Mouse (Mus musculus) cerebellum, adult 11 months (tissue): ENCODE data around the gene Atp2a1.

Experiments
- DNase-seq: peaks from one replicate; pipeline ENCODE4 v3.0.0; 2022

Atp2a1 gene

DNA sequence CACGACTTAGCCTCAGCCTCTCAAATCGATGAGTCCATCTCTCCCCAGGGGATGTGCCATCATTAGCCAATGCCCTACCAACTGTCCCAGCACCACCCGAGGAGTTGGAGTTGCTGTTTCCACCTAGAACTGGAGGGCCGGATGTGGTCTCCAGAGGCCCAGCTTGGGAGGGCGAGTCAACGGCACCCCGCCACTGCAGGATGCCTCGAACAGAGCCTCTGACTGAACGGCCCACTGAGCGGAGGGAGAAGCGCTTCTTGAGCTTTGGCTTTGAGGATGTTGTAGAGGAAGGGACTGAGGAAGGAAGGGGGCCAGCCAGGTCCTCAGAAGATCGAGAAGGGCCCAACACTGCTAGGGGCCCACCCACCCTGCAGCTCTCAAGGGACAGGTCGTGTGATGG, 9.4 kb upstream of the Atp2a1 start:
- no peak for DNase-seq

DNA sequence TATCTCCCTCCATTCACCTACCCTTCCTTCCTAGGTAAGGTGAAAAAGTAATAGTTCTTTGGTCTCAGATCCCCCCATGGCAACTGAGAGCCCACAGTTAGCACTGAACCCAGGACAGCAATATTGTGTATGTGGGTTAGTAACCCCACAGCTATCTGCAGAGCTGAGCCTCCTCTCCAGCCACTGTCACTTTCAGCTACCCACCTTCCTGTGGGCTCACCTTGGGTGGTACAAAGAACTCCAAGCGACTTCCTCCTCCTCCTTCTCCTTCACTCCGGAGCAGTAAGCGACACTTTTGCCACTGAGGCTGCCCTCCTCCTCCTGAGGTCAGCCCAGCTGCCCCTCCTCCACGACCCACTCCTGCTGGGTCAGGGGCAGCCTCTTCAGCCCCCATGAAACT, 8.9 kb upstream of the Atp2a1 start:
- no peak for DNase-seq

DNA sequence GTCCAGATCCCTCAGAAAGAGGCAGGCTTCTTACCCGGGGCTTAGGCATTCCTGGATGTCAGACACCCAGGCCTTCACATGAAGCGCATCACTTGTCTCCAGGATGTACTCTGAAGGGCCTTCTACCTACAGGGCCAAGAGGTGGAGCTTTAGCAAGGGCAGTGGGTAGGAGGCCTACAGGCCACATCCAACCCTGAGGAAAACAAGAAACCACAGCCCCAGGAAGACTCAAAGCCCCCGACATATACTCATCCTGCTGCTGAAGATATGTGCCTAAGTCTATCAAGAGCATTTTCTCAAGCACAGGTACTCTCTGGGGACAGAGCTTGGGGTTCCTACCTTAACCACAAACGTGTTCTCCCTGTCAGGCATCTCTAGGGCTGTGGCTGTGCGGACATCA, 8.5 kb upstream of the Atp2a1 start:
- DNase-seq, result no peak

DNA sequence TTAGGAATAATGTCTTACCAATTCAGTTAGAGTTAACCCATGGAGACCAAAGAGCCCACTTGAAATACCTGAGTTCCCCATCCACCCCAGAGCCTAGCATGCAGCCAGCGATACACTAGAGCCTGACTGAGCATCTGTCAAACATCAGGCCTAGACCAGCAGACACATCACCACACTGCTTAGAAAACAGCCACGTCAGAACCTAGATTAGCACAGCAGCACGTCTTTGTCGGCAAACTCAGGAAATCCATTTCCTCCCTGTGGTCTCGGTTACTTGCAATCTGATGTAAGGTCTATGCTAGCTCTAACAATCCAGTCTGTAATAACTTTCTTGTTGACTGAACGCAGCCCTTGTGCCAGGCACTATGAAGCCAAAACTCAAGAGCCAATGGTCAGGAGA, 7.2 kb upstream of the Atp2a1 start:
- DNase-seq, result no peak

DNA sequence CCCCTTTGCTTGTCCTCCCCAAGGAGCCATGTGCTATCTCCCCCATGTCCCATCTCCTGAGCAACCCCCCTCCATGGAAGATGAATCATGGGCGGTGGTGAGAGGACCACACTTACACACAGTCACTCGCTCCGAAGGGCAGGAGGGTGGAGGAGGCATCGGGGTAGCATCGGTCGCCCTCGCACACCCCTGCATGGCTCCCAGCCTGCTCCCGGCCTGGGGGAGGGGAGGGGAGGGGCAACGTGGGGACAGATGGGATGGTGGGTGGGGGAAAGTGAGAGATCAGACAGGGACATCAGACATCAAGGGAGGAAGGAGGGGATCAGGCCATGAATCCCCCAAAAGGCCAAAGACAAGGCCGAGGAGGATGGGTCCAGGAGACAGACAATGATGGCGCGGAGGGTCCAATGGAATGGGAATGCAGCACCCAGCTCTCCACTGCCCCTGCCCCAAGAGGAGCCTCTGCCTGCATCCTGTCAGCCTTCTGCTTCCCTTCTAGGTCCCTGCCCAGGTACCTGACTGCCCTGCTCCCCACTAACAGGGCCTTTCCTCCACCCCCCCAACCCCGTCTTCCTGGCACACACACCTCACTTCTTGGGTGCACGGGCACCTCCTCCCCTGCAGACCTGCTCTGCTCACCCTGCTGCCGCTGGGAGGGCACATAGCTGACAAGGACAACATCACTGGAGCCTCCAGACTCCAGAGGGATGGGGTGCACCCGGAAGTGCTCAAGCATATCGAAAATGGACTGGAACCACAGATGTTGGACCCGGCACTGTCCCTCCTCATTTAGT, 5.1 kb upstream of the Atp2a1 start:
- DNase-seq, result no peak

DNA sequence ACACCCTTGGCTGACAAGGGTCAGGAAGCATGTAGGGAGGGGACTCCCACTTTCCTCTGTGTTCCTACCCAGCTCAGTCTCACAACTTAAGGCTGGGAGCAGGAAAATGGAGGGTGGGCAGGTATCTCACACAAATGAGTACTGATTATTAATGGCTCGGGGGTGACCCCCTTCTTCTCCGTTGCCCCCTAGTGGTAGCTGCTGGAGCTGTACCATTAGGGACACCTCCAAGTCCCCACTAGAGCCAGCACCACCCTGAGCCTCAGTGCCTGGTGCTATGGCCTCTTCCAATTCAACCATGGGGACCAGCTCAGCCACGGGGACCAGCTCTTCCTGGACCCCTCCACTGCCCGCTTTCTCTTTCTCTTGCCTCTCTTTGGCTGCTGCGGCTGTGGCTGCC, 4.4 kb upstream of the Atp2a1 start:
- DNase-seq, result no peak

DNA sequence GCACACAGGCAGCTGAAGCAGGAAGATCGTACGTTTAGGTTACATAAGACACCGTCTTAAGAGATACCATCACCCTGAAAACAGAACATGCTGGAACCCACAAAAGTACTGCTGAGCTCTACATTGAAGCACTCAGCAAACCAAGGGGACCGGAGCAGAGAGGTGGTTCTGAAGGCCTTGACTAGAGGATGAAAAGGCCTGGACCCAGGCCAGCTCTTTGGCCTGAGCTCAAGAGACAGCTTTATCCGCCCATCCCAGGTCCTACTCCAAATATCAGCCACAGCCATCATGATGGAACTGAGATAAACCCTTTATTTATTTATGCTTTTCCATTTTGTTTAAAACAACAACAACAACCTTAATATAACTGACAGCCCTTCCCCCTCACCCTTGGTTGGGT, 3.8 kb upstream of the Atp2a1 start:
- no peak for DNase-seq

DNA sequence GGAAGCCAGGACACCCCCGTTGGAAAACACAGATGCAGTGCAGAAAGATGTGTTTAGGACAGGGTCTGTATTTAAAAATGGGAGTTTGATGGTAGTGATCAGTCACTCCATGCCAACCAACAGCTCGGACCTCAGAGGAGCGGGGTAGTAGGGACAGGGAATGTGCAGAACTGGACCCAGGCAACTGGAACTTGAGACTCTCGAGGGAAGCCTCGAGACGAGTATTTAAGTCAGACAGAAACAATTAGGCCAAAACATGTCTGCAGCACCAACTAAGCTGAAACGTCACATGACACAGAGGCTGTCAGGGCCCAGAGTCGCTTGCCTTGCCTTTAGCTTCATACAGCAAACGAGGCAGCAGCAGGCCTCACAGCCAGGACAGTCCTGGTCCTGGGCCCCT, 3.2 kb upstream of the Atp2a1 start:
- no peak for DNase-seq

DNA sequence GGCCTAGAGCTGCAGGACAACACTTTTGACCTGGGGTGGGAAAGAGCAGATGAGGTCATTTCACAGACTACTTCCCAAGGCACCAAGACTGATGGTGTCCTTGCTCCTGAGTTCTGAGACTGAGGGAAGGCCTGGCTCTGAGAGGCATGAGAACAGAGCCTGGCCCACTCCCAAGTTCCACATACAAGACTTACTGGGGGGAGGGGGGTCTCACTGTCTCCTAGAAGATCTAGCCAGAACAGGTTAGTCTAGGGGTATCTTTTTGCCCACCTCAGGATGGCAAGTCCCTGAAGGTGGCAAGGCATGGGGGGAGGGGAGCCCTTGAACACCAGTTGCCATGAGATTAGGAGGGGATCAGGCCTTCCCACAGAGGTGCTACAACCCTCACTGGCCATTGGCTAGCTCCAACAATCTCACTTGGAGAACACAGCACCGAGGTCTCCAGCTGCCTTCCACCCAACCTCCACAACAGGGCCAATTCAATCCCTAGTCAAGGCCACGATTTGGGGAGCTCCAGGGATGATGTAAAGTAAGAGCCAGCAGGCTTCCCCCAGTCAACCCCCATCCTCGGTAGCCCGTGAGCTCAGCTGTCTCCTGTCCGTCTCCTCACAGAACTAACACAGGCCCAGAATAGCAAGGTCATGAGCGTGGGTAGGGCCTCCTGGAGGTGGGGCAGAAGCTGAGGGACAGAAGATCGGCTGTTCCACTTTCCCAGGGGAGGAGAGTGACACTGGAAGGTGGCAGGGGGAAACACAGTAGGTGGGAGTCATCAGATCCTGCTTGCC, 2.5 kb upstream of the Atp2a1 start:
- no peak for DNase-seq

DNA sequence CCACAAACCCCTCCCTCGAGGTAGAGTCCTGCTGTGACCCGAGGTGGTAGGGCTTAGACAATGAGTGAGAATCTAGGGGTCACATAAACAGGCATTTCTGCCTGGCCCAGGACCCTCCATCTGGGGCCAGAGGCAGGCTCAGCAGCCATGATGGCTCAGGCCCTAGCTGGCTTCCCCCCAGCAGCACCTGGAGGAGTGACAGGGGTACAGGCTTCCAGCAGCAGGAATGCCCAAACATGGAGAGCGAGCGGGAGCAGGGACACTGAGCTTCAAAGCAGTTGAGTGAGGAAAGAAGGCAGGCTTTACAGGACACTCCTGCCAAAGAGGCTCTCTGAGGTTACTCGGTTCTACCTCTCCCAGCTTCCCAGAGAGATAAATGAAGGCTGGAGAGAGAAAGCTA, 1.9 kb upstream of the Atp2a1 start:
- no peak for DNase-seq

DNA sequence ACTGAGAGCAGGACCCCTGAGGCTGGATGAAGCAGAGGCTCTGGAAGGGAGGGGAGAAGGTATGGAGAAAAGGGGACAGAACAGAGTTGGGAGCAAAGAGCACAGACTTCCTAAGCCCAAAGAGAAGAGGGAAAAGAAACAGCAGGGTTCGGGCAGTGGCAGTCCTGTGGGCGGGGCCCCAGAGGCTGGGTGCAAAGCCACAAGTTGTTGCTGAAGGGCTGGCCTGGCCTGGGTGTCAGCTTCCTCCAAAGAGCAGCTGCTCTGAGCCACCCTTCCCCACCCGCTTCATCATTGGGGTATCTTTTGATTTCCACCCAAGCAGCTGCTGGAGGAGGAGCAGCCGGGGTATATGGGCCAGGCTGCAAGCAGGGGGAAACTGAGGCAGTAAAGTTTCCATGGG, 1.2 kb upstream of the Atp2a1 start:
- DNase-seq, result no peak

DNA sequence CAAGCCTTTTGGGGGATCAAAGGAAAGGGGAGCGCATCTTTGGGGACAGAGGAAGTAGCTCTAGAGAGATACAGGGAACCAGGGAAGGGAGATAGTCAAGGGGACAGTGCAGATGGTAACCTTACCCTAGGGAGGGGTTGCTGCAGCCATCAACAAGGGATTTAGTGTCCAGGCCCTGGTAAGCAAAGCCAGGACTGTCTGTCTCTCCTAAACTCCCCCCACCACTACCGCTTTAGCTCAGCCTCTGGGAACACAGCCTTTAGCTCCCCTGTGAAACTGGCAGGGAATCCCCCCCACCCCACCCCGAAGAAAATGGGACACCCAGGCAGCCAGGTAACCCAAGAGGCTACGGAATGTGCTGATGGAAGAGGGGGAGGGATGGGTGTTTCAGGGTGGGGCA, 639 bp upstream of the Atp2a1 start:
- no peak for DNase-seq

DNA sequence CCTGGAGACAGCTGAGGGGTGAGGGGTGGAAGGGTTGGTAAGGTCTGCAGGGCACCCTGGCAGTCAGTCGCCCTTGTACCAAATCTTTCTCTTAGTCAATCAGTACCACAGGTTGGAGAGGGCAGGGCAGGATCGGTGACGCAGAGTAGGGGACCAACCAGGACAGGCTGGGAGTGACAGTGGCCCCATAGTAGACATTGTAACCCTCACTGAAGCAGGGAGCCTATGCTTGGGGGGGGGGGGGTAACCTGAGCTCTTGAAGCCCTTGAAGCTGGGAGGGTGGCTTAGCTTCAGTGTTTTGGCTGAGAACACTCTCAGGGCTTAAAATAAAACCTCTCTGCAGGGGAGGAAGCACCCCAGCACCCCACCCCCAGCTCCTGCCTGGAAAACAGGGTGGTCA, 1.3 kb downstream of the Atp2a1 start:
- no peak for DNase-seq

DNA sequence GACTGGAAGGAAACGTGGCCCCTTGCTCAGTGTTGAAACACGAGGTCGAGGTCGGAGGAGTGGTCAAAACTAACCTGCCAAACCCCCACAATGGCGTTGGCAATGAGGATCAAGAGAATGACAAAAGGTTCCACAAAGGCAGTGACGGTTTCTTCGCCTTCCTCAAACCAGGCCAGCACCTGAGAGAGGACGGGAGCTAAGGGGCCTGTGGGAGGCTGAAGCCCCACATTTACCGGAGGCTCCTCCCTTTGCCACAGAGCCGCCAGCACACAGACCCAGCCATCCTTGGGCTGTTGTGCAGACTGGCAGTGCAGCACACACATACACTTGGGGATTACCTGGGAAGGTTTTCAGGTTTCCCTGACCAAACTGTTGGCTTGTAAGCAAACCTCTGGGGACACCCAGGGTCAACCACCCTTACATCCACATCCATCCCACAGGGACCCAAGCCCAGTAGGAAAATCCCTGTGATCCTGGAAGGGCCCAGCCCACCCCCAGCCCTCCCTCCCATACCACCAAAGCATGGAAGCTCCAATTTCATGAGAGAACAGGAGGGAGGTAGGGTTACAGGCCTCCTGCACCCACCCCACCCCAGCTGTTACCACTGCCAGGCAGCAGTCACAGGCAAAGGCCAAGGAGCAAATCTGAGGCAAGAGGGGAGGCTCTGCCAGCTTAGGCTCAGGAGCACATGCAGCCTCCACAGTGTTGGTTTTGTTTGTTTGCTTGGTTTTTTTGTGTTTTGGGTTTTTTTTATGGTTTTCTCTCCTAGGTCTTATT, 2.1 kb downstream of the Atp2a1 start:
- no peak for DNase-seq

DNA sequence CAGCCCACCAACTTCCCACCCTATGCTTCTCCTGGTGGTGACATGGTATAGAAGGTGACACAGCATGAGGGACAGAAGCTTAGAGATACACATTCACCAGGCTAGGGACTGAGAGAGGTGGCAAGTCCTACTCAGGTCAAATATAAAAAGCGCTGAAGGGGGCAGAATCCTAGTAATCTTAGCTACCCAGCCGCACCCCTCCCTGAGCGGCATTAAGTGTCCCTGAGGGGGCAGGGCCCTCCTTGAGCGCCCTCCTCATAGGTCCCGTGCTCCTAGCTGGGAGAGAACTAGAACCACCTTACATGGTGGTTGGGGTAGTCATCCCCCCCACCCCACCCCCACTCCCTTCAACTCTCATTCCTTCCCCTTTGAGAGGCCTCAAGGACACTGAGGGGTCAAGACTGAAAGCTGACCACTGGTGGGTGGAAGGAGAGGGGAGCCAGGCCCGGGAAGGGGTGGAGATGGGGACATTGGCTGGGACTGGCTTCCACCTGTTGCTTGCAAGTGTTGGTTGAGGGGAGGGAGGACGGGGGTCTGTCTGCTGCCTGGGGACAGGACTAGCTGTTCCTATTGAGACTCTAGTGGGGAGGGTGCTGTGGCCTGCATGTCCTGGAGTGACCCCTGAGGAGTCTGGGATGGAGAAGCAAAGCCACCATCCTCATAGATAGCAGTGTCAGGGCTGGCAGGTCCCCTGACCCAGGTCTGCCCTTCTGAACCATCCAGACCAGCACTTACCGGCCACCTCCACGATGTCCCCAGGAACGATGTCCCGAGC, 3.9 kb downstream of the Atp2a1 start:
- no peak for DNase-seq

DNA sequence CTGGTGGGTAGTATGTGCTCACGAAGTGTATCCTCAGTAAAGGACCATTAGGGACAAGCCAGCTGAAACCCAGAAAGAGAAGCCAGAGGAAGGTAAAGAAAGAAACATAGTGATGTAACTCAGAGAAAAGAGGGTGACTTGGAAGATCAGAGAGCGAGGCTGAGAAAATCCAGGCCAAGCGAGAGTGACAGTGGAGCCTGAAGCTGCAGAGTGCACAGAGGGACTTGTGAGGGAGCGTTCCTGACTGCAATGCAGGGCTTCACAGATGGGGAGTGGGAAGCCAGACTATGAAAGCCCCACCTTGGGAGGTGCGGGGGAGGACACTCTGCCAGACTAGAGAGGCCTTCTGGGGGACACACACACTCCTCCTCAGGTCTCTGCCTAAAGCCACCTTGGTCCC, 4.7 kb downstream of the Atp2a1 start:
- no peak for DNase-seq

DNA sequence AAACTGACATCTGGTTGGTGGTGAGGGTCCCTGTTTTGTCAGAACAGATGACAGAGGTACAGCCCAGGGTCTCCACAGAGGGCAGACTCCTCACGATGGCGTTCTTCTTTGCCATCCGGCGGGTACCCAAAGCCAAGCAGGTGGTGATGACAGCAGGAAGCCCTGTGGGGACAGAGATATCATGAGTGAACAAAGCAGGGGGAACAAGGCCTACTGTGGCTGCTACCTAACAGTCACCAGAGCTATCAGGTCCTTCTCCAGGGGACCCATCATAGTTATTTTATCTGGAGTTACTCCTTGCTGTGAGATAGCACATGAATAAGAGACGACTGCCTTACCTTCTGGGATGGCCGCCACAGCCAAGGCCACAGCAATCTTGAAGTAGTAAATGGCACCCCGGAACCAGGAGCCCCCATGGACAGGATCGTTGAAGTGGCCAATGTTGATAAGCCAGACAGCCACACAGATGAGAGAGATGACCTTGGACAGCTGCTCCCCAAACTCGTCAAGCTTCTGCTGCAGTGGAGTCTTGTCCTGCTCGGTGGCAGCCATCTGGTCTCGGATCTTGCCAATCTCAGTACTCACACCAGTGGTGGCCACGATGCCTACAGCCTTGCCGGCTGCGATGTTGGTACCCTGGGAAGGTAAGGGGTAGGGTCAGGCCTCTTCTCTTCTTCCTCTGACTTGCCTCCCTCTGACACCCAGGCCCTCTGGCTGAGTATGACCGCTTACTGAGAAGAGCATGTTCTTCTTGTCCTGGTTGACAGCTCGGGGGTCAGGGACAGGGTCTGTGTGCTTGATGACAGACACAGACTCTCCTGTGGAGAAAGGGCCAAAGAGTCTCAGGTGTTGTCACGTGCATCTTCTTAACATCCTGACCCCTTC, 6.3 kb downstream of the Atp2a1 start:
- no peak for DNase-seq

DNA sequence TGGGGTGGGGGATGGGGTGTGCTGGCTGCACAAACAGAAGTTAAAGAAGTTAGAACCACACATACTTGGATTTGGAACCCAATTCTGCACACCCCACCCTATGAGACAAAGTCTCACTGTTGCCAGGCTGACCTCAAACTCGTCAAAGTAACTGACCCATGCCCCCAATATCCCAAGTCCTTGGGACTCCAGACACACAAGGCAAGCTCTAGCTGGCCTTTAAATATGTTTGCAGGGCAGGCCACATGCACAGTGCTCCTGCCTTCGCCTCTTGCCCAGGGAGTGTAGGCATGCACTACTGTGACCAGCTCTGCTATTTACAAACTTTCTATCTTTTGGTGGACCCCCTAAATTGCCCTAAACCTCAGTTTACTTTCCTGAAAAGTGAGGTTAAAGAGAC, 7.7 kb downstream of the Atp2a1 start:
- DNase-seq, result no peak

DNA sequence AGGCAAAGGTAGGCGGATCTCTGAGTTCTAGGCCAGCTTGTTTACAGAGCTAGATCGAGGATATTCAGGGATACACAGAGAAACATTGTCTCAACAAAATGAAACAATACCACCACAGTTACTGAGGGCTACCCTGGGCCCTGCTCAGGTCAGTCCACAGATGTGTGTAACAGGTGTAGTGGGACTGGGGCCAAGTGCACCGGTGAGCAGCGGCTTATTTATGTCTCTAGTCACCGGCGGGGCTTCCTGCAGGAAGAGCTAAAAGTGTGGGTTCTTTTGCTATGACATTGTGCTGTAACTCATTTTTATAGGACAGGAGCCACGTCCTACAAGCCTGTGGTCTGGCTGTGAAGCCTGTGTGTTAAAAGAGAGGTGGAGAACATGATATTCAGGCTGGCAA, 9.0 kb downstream of the Atp2a1 start:
- no peak for DNase-seq

DNA sequence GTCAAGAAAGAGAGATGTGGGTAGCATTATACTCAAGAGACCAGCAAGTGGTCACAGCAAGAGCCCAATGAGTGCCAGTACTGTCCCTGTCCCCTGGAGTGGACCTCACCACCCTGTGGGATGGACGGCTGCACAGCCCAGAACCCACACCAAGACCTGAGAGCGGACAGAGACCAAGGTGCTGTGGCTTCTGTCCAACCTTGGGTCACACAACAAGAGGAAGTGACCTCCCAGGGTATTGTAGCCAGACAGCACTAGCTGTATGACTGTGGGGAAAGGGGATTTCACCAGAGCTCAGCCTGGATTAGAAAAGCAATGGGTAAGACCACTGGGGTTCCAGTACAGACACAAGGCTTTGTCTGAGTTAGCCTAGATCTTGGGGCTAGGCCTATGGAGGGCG, 10.7 kb downstream of the Atp2a1 start:
- no peak for DNase-seq

DNA sequence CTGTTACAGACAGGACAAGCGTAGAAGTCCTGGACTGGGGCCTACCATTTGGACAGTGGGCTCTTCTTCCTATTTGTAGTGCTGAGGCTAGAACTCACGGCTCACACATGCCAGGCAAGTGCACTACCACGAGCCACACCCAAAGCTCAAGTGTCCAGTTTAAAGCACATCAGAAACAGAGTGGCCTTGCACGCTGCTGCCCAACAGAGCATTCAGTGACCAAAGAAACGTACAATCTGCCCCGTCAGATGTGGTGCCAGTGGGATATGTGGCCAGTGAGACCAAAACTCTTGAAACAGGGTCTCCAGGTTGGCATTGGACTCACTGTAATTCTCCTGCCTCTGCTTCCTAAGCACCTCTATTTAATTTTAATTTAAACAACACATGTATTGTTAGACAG, 12.3 kb downstream of the Atp2a1 start:
- DNase-seq, result no peak

DNA sequence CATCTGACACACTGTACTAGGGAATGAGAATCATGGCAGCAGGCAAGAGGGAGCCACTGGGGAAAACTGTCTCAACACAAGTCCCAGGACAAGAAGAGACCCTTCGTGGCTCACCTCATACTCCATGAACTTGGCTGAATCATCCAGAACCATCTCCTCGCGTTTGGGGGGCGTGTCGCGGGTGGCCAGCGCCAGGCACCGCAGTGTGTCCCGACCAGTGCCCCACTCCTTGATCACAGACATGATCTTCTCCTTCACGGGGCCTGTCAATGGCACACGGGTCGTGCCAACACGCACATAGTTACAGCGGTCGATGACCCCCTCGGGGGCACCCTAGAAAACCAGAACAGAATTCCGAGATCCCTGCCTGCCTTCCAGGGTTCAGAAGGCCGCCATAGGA, 12.9 kb downstream of the Atp2a1 start:
- DNase-seq, result no peak
